Mouse (Mus musculus) C2C12 (cell line): ENCODE data around the gene Rcor2. TPM values are rescaled to one million over a fixed set of nuclear protein-coding genes. Genes with fewer than 3 reads are reported as not detected.

ENCODE experiments used
- H3K27me3 ChIP-seq: one replicate; pipeline ENCODE4 v1.6.1; 2011; ENCODE audit not compliant: control insufficient read depth, insufficient read depth, insufficient read length
- H3K36me3 ChIP-seq: one replicate; pipeline ENCODE4 v1.6.1; 2011; ENCODE audit not compliant: control insufficient read depth, insufficient read depth
- H3K4me3 ChIP-seq: one replicate; pipeline ENCODE4 v1.5.1; 2011; ENCODE audit warnings: mild to moderate bottlenecking, control low read depth; ENCODE audit not compliant: poor library complexity, insufficient read depth, severe bottlenecking
- H3K79me2 ChIP-seq: one replicate; pipeline ENCODE4 v1.6.1; 2011; ENCODE audit not compliant: control insufficient read depth, insufficient read depth
- H3K79me3 ChIP-seq: one replicate; pipeline ENCODE4 v1.6.1; 2011; ENCODE audit warnings: low read depth, control low read depth
- H3ac ChIP-seq: one replicate; pipeline ENCODE3; 2011; ENCODE audit warnings: low read depth; ENCODE audit not compliant: control insufficient read depth, insufficient read length
- CEBPB ChIP-seq: IDR thresholded peaks from one replicate; pipeline ENCODE4 v1.6.1; 2011; ENCODE audit warnings: low read depth, mild to moderate bottlenecking, control low read depth, moderate library complexity
- CTCF ChIP-seq: IDR thresholded peaks from one replicate; pipeline ENCODE4 v1.5.1; 2011; ENCODE audit not compliant: control insufficient read depth, insufficient read depth, insufficient read length
- FOSL1 ChIP-seq: IDR thresholded peaks from one replicate; pipeline ENCODE4 v1.8.0; 2011; ENCODE audit warnings: mild to moderate bottlenecking, low read length; ENCODE audit not compliant: poor library complexity, insufficient read depth, severe bottlenecking
- MAX ChIP-seq: IDR thresholded peaks from one replicate; pipeline ENCODE4 v1.6.1; 2011; ENCODE audit warnings: mild to moderate bottlenecking, control low read depth
- MYOD1 ChIP-seq: IDR thresholded peaks from one replicate; pipeline ENCODE4 v1.6.1; 2011; ENCODE audit warnings: low read depth; ENCODE audit not compliant: control insufficient read depth, insufficient read length
- MYOG ChIP-seq: IDR thresholded peaks from one replicate; pipeline ENCODE4 v1.6.1; 2011; ENCODE audit not compliant: control insufficient read depth, insufficient read length; ENCODE audit errors: extremely low read depth
- USF1 ChIP-seq: IDR thresholded peaks from one replicate; pipeline ENCODE4 v1.6.1; 2011; ENCODE audit warnings: low read depth, mild to moderate bottlenecking, control low read depth, moderate library complexity
- long read RNA-seq, 2 experiments: library from polyadenylated mRNA; unstranded; transcript quantifications; one replicate each; pipeline ENCODE4 v2.0.0; 2019 to 2020
- polyA plus RNA-seq: library from polyadenylated mRNA; unstranded; fragments of >200 nt; fragmentation: generic; extraction: Trizol; gene quantifications from one replicate; pipeline ENCODE4 v1.2.1, GENCODE M21; 2012; ENCODE audit warnings: missing spikeins

Rcor2 gene
- polyA plus RNA-seq, result 21.0 TPM
- long read RNA-seq, experiment 1, partial matches to known transcripts, result 3 of 5 reads
- long read RNA-seq, experiment 1, other reads (novel, unspliced or antisense), result 1 of 5 reads
- long read RNA-seq, experiment 2, partial matches to known transcripts, result 1 of 20 reads
- long read RNA-seq, experiment 2, other reads (novel, unspliced or antisense), result 17 of 20 reads

DNA sequence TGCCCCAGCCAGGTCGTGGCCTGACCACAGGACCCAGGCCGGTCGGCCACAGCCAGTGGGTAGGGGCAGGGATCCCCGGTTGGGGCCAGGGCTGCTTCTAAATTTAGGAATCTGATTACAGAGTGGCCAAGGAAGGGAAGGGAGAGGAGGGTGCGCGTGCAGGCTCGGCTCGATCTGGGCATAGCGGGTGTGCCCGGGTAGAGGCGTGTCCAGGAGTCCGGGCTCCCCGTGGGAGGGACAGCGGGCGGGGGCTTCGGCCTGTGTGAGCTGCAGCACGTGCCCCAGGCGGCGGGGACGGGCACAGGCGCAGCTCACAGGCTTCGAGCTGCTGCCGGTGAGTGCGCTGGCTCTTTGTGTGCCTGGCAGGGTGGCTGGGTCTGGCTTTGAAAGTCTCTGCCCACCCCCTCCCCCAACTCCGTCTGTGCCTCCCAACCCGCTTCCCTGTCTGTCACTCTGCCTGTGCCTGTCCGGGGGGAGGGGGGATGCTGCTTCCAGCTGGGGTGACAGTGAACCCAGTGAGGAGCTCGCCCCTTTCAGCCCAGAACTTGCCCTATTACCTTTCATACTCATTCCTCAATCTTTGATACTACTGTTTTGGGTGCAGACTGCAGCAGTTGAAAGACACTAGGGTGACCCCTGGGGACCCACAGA, at the start of gene Rcor2:
TSS of gene Rcor2 (plus strand) at position 235 of the 651 bp plus-strand sequence.
- TF ChIP-seq MYOG (no peak), CTCF (no peak), FOSL1 (no peak), MAX (peak; percentile 93), CEBPB (no peak), MYOD1 (no peak), USF1 (peak; percentile 70)
- Histone ChIP-seq H3K36me3 (peaks cover 17% of the 10 kb centered on the region), H3K79me3 (peaks cover 4% of the 10 kb centered on the region), H3ac (peak within 1 kb of the TSS; percentile 92), H3K4me3 (peak within 1 kb of the TSS; percentile 60), H3K27me3 (no peaks in the 10 kb centered on the region), H3K79me2 (peaks cover 15% of the 10 kb centered on the region)

GRCm38 (mm10) chr19:7217926-7218267, 49.2 kb upstream of the Rcor2 start:
- Histone ChIP-seq H3K36me3 (peaks cover 34% of the 10 kb centered on the region), H3K27me3 (no peaks in the 10 kb centered on the region), H3ac (peak overlapping the region; percentile 49), H3K4me3 (peak overlapping the region; percentile 11), H3K79me2 (peaks cover 45% of the 10 kb centered on the region), H3K79me3 (peaks cover 42% of the 10 kb centered on the region)
- TF ChIP-seq MYOD1 (no peak), FOSL1 (no peak), MAX (no peak), MYOG (no peak), USF1 (no peak), CEBPB (no peak)

DNA sequence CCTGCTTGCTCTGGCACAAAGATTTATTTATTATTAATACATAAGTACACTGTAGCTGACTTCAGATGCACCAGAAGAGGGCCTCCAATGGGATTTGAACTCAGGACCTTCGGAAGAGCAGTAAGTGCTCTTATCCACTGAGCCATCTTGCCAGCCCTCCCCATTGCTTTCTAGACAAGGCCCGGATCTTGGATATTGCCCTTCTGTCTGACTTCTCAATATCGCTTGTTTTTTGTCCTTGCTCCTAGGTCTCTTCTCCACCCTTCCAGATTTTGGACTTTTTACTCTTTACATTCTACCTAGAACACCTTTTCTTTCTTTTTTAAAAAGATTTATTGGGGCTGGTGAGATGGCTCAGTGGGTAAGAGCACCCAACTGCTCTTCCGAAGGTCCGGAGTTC, 48.4 kb upstream of the Rcor2 start:
- Histone ChIP-seq H3K79me2 (peaks cover 36% of the 10 kb centered on the region), H3ac (no peak overlapping the region), H3K27me3 (no peaks in the 10 kb centered on the region), H3K79me3 (peaks cover 34% of the 10 kb centered on the region), H3K4me3 (no peak overlapping the region), H3K36me3 (peaks cover 26% of the 10 kb centered on the region)
- no peak for TF ChIP-seq FOSL1
- no peak for TF ChIP-seq CEBPB
- TF ChIP-seq MAX, result no peak
- TF ChIP-seq CTCF, result no peak
- TF ChIP-seq USF1, result no peak
- no peak for TF ChIP-seq MYOG
- no peak for TF ChIP-seq MYOD1

- Histone ChIP-seq H3K4me3 (no peak overlapping the region), H3K79me2 (peaks cover 2% of the 10 kb centered on the region), H3K27me3 (no peaks in the 10 kb centered on the region), H3ac (no peak overlapping the region), H3K36me3 (peaks cover 19% of the 10 kb centered on the region), H3K79me3 (peaks cover 1% of the 10 kb centered on the region)
- no peak for TF ChIP-seq CTCF
- TF ChIP-seq USF1, result no peak
- TF ChIP-seq MYOD1, result no peak
- TF ChIP-seq CEBPB, result no peak
- TF ChIP-seq MAX, result no peak
- TF ChIP-seq MYOG, result no peak
- TF ChIP-seq FOSL1, result no peak
Measured at GRCm38 (mm10) chr19:7222196-7222595, 44.9 kb upstream of the Rcor2 start.

- H3K79me2 ChIP-seq, result no peaks in the 10 kb centered on the region
- no peak for TF ChIP-seq MAX
- no peak for TF ChIP-seq CEBPB
Measured at GRCm38 (mm10) chr19:7223488-7223887, 43.6 kb upstream of the Rcor2 start.

GRCm38 (mm10) chr19:7224253-7224652, 42.9 kb upstream of the Rcor2 start:
- TF ChIP-seq FOSL1 (no peak), USF1 (no peak), CTCF (no peak), CEBPB (no peak), MYOG (no peak), MYOD1 (no peak), MAX (no peak)
- Histone ChIP-seq H3K27me3 (no peaks in the 10 kb centered on the region), H3K79me3 (no peaks in the 10 kb centered on the region), H3K36me3 (peaks cover 36% of the 10 kb centered on the region), H3ac (no peak overlapping the region), H3K4me3 (no peak overlapping the region), H3K79me2 (no peaks in the 10 kb centered on the region)

More at GRCm38 (mm10) chr19:7223488-7223887, 43.6 kb upstream of the Rcor2 start:
- no peak overlapping the region for H3K4me3 ChIP-seq
- H3K36me3 ChIP-seq, result peaks cover 32% of the 10 kb centered on the region
- no peaks in the 10 kb centered on the region for H3K27me3 ChIP-seq
- H3ac ChIP-seq, result no peak overlapping the region
- no peaks in the 10 kb centered on the region for H3K79me3 ChIP-seq
